Mouse (Mus musculus): ENCODE data around the gene Olfr1020. TPM values are rescaled to one million over a fixed set of nuclear protein-coding genes. Genes with fewer than 3 reads are reported as not detected.

Olfr1020 gene
- not detected for polyA plus RNA-seq (2014; fragmentation: Illumina TruSeq; extraction: RNeasy Lipid Tissue Mini Kit (QIAGEN cat#74804); ENCODE audit: low read depth, low replicate concordance)

DNA sequence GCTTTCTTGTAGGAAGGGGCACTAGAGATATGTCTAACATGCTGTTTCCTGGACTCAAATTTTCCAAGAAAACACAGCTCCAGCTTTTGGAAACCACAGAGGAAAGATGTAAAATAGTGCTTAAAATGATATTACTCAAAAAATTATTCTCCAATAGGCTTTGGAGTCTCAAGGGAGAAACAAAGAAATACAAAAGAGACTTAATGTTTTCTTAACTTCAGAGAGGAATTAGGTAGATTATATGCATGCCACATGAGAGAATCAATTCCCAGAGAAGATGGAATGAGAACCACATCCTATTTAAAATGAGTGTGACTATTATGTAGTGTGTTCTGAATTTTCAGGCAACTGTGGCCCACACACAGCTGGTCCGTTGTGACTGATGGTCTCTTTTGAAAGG lies at the start of gene Olfr1020:
Gene Olfr1020 (plus strand): TSS at position 301 of the 400 bp plus-strand sequence.

DNA sequence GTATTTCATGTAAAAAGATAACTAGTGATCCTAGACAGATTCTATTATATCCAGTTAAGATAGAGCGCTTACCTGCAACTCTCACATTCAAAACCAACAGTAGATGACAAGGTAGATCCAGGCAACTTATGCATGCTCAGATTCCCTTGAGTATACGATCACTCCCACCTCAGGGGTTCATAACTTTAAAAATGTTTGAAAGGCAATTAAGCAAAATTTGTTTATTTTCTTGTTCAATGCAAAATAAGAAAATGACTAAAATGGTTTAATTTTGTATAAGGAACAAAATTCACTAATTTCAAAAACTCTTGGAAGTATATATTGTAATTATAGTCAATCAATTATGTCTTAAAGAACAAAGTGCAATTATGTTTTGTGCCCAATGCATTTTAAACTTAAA lies 44.4 kb upstream of the Olfr1020 start, which contains the start of gene Olfr1016:
Gene Olfr1016 (minus strand): TSS at position 101 of the 400 bp plus-strand sequence.

DNA sequence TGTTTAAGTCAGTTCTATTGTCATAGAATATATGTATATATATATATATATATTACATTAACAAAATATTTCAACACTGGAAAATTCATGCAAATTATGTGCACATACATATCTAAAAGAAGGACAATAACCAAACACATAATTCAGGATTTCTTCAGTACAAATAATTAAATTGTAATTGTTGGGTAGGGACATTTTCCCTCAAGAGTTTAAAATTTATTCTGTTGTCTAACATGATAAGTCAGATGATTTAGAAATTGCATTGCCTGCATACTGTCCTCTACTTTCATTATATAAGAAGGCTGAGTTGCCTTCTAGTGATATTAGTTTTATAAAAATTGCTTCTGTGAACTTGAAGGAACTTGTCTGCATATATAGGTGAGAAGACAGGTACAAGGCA lies 28.7 kb upstream of the Olfr1020 start, which contains the start of gene Olfr1018:
Gene Olfr1018 (plus strand): TSS at position 301 of the 400 bp plus-strand sequence.

DNA sequence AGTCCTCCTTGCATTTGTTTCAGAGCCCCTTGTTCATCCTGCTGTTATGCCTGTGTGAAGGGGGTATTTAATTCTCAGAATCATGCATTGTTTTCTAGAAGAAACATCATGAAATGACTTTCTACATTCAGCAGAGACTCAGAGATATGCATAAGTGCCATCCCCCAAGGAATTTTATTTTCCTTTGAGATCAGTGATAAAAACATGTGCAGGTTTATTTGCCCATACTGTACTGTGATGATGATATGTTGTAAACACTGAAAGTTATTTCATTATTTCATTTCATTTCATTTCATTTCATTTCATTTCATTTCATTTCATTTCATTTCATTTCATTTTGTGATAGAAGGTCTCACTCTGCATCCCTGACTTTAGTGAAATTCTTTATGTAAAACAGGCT lies 1.4 kb upstream of the Olfr1020 start, which contains the start of gene Olfr1019:
Gene Olfr1019 (minus strand): TSS at position 101 of the 400 bp plus-strand sequence.

DNA sequence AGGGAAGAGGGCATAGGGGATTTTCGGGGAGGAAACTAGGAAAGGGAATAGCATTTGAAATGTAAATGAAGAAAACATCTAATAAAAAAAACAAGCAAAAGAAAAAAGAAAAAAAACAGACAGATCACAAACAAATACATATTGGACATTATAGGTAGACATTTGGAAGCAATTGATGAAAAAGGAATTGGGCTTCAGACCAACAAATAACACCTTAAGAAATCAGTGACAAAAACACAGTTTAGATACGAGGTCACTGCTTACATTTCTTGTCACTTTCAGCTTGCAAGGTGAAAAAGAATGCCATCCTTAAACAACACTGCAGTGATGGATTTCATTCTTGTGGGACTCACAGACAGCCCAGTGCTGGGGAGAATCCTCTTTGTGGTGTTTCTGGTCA lies 21.5 kb downstream of the Olfr1020 start, which contains the start of gene Olfr1022:
Gene Olfr1022 (plus strand): TSS at position 301 of the 400 bp plus-strand sequence.

DNA sequence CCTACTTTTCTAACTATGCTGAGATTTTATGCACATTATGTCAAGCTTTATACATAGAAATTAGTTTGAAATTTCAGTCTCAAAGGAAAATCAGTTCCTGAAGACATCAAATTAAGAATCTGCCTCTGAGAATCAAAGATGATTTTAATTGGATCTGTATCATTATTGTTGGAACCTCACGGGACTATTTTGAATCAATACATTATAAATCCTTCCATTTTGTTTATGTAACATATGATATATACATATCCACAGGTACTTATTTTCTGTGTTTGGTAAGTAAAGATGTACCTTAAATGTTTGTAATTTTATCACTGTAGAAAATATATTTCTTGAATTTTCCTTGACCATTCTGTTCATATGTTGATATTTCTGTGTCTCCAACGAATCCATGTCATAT lies 38.5 kb downstream of the Olfr1020 start, which contains the start of gene Olfr1023:
Gene Olfr1023 (plus strand): TSS at position 301 of the 400 bp plus-strand sequence.

Other genes with a start within 250 kb of the Olfr1020 start
- not detected for gene Olfr1000, start 235.1 kb upstream of the Olfr1020 start, polyA plus RNA-seq (2014; fragmentation: Illumina TruSeq; extraction: RNeasy Lipid Tissue Mini Kit (QIAGEN cat#74804); ENCODE audit: low read depth, low replicate concordance)
- not detected for gene Olfr1002, start 196.3 kb upstream of the Olfr1020 start, polyA plus RNA-seq (2014; fragmentation: Illumina TruSeq; extraction: RNeasy Lipid Tissue Mini Kit (QIAGEN cat#74804); ENCODE audit: low read depth, low replicate concordance)
- gene Olfr154, start 182.6 kb upstream of the Olfr1020 start, polyA plus RNA-seq (2014; fragmentation: Illumina TruSeq; extraction: RNeasy Lipid Tissue Mini Kit (QIAGEN cat#74804); ENCODE audit: low read depth, low replicate concordance) = not detected
- not detected for gene Olfr1006, start 168.3 kb upstream of the Olfr1020 start, polyA plus RNA-seq (2014; fragmentation: Illumina TruSeq; extraction: RNeasy Lipid Tissue Mini Kit (QIAGEN cat#74804); ENCODE audit: low read depth, low replicate concordance)
- gene Olfr1008, start 157.6 kb upstream of the Olfr1020 start, polyA plus RNA-seq (2014; fragmentation: Illumina TruSeq; extraction: RNeasy Lipid Tissue Mini Kit (QIAGEN cat#74804); ENCODE audit: low read depth, low replicate concordance) = not detected
- not detected for gene Olfr1009, start 131.6 kb upstream of the Olfr1020 start, polyA plus RNA-seq (2014; fragmentation: Illumina TruSeq; extraction: RNeasy Lipid Tissue Mini Kit (QIAGEN cat#74804); ENCODE audit: low read depth, low replicate concordance)
- gene Olfr1012, start 84.3 kb upstream of the Olfr1020 start, polyA plus RNA-seq (2014; fragmentation: Illumina TruSeq; extraction: RNeasy Lipid Tissue Mini Kit (QIAGEN cat#74804); ENCODE audit: low read depth, low replicate concordance) = not detected
- not detected for gene Olfr1013, start 79.9 kb upstream of the Olfr1020 start, polyA plus RNA-seq (2014; fragmentation: Illumina TruSeq; extraction: RNeasy Lipid Tissue Mini Kit (QIAGEN cat#74804); ENCODE audit: low read depth, low replicate concordance)
- not detected for gene Olfr1014, start 74.3 kb upstream of the Olfr1020 start, polyA plus RNA-seq (2014; fragmentation: Illumina TruSeq; extraction: RNeasy Lipid Tissue Mini Kit (QIAGEN cat#74804); ENCODE audit: low read depth, low replicate concordance)
- gene Olfr1015, start 65.0 kb upstream of the Olfr1020 start, polyA plus RNA-seq (2014; fragmentation: Illumina TruSeq; extraction: RNeasy Lipid Tissue Mini Kit (QIAGEN cat#74804); ENCODE audit: low read depth, low replicate concordance) = not detected
- gene Olfr1016, start 44.5 kb upstream of the Olfr1020 start, polyA plus RNA-seq (2014; fragmentation: Illumina TruSeq; extraction: RNeasy Lipid Tissue Mini Kit (QIAGEN cat#74804); ENCODE audit: low read depth, low replicate concordance) = not detected
- not detected for gene Olfr1018, start 28.6 kb upstream of the Olfr1020 start, polyA plus RNA-seq (2014; fragmentation: Illumina TruSeq; extraction: RNeasy Lipid Tissue Mini Kit (QIAGEN cat#74804); ENCODE audit: low read depth, low replicate concordance)
- gene Olfr1019, start 1.5 kb upstream of the Olfr1020 start, polyA plus RNA-seq (2014; fragmentation: Illumina TruSeq; extraction: RNeasy Lipid Tissue Mini Kit (QIAGEN cat#74804); ENCODE audit: low read depth, low replicate concordance) = not detected
- gene Olfr1022, start 21.6 kb downstream of the Olfr1020 start, polyA plus RNA-seq (2014; fragmentation: Illumina TruSeq; extraction: RNeasy Lipid Tissue Mini Kit (QIAGEN cat#74804); ENCODE audit: low read depth, low replicate concordance) = not detected
- not detected for gene Olfr1023, start 38.6 kb downstream of the Olfr1020 start, polyA plus RNA-seq (2014; fragmentation: Illumina TruSeq; extraction: RNeasy Lipid Tissue Mini Kit (QIAGEN cat#74804); ENCODE audit: low read depth, low replicate concordance)
- gene Olfr1024, start 58.0 kb downstream of the Olfr1020 start, polyA plus RNA-seq (2014; fragmentation: Illumina TruSeq; extraction: RNeasy Lipid Tissue Mini Kit (QIAGEN cat#74804); ENCODE audit: low read depth, low replicate concordance) = not detected
- not detected for gene Olfr1025-ps1, start 68.2 kb downstream of the Olfr1020 start, polyA plus RNA-seq (2014; fragmentation: Illumina TruSeq; extraction: RNeasy Lipid Tissue Mini Kit (QIAGEN cat#74804); ENCODE audit: low read depth, low replicate concordance)
- not detected for gene Olfr1026, start 74.5 kb downstream of the Olfr1020 start, polyA plus RNA-seq (2014; fragmentation: Illumina TruSeq; extraction: RNeasy Lipid Tissue Mini Kit (QIAGEN cat#74804); ENCODE audit: low read depth, low replicate concordance)
- gene Olfr1028, start 103.4 kb downstream of the Olfr1020 start, polyA plus RNA-seq (2014; fragmentation: Illumina TruSeq; extraction: RNeasy Lipid Tissue Mini Kit (QIAGEN cat#74804); ENCODE audit: low read depth, low replicate concordance) = not detected
- gene Olfr1029, start 126.9 kb downstream of the Olfr1020 start, polyA plus RNA-seq (2014; fragmentation: Illumina TruSeq; extraction: RNeasy Lipid Tissue Mini Kit (QIAGEN cat#74804); ENCODE audit: low read depth, low replicate concordance) = 0.09 TPM
- gene Olfr1030, start 132.2 kb downstream of the Olfr1020 start, polyA plus RNA-seq (2014; fragmentation: Illumina TruSeq; extraction: RNeasy Lipid Tissue Mini Kit (QIAGEN cat#74804); ENCODE audit: low read depth, low replicate concordance) = not detected
- gene Olfr1031, start 143.3 kb downstream of the Olfr1020 start, polyA plus RNA-seq (2014; fragmentation: Illumina TruSeq; extraction: RNeasy Lipid Tissue Mini Kit (QIAGEN cat#74804); ENCODE audit: low read depth, low replicate concordance) = not detected
- not detected for gene Olfr1032, start 158.5 kb downstream of the Olfr1020 start, polyA plus RNA-seq (2014; fragmentation: Illumina TruSeq; extraction: RNeasy Lipid Tissue Mini Kit (QIAGEN cat#74804); ENCODE audit: low read depth, low replicate concordance)
- 4.1 TPM for gene Olfr1033, start 173.6 kb downstream of the Olfr1020 start, polyA plus RNA-seq (2014; fragmentation: Illumina TruSeq; extraction: RNeasy Lipid Tissue Mini Kit (QIAGEN cat#74804); ENCODE audit: low read depth, low replicate concordance)
- gene Olfr1034, start 198.8 kb downstream of the Olfr1020 start, polyA plus RNA-seq (2014; fragmentation: Illumina TruSeq; extraction: RNeasy Lipid Tissue Mini Kit (QIAGEN cat#74804); ENCODE audit: low read depth, low replicate concordance) = 0.57 TPM
- gene Olfr1036, start 227.0 kb downstream of the Olfr1020 start, polyA plus RNA-seq (2014; fragmentation: Illumina TruSeq; extraction: RNeasy Lipid Tissue Mini Kit (QIAGEN cat#74804); ENCODE audit: low read depth, low replicate concordance) = not detected
- gene Olfr1037, start 240.4 kb downstream of the Olfr1020 start, polyA plus RNA-seq (2014; fragmentation: Illumina TruSeq; extraction: RNeasy Lipid Tissue Mini Kit (QIAGEN cat#74804); ENCODE audit: low read depth, low replicate concordance) = not detected